Mouse (Mus musculus): ENCODE data around the gene Cul3. TPM values are rescaled to one million over a fixed set of nuclear protein-coding genes. Genes with fewer than 3 reads are reported as not detected.
"Not testable (repeated sequence)": the region's sequence is repeated elsewhere in the genome, so short reads cannot be mapped to it uniquely, and the experiment has no call there.

Cul3 gene
- total RNA-seq (2021): 100 to 1,000 TPM; 164 to 167 TPM
- long read RNA-seq, experiment 1, full-length matches to known transcripts: 103 of 123 reads
- long read RNA-seq, experiment 1, partial matches to known transcripts: 5 of 123 reads
- long read RNA-seq, experiment 1, other reads (novel, unspliced or antisense): 15 of 123 reads
- long read RNA-seq, experiment 2, full-length matches to known transcripts: 97 of 126 reads
- long read RNA-seq, experiment 2, partial matches to known transcripts: 5 of 126 reads
- long read RNA-seq, experiment 2, other reads (novel, unspliced or antisense): 24 of 126 reads

DNA sequence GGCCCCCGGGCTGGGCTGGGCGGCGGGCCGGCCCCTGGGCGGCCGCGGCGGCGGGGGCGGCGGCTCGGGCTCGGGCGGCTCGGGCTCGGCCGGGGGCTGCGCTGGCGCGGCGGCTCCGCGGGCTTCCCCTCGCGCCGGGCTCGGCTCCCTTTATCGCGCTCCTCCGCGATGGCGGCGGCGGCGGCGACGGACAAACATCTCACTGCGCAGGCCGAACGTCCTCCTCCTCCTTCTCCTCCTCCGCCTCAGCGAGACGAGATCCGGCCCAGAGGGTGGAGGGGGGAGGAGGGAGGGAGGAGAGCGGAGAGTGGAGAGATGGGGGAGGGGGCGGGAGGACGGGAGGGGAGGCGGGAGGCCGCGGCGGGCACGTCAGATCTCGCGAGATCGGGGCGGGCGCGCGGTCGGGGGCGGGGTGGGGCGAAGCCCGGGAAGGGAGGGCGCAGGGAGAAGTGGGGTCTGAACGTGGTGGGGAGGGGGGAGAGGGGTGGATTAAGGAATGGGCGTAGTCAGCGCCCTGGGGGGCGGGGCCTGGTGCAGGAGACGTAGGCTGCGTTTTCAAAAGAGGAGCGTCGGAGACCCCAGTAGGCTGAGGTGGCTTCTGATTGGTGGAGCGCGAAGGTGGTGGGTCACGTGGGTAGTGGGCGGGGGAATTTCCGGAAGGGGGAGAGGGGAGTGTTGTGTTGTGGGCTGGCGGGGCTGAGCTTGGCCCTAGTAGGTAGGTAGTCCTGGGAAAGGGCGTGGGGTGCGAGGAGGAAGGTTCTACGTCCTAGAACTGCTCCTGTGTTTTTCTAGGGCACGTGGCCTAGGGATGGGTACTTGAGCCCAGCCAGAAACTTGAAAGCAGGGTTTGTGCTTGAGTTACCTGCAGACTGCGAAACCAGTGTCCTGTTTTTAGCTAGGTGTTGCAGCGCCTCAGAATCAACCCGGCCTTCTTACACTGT, at the start of gene Cul3:
Cul3 (minus strand) TSS at position 45 of the 941 bp plus-strand sequence.
- intact Hi-C loops (cut with DNase I; ENCODE audit: low total_unique reads): no loop called here
- peak; percentile 95 for DNase-seq

DNA sequence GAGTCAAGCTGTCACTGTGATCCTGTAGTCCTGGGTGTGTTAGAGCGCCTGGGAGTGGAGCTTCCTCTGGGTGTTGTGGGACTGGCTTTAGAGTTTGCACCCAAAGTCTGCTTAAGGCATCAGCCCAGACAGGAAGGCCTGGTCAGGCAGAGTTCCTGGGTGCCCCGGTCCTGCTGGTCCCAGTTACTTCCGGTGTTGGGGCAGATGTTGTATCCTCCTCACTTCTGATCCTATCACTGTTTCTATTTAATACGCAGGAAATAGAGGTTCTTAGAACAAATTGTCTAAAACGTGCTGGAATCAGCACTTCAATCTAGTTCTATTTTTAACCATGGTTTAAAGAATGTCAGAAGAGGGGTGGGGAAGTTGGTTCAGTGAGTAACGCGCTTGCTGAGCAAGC, 49.2 kb upstream of the Cul3 start:
- no peak for DNase-seq
- intact Hi-C loops (cut with DNase I; ENCODE audit: low total_unique reads): no loop called here

DNA sequence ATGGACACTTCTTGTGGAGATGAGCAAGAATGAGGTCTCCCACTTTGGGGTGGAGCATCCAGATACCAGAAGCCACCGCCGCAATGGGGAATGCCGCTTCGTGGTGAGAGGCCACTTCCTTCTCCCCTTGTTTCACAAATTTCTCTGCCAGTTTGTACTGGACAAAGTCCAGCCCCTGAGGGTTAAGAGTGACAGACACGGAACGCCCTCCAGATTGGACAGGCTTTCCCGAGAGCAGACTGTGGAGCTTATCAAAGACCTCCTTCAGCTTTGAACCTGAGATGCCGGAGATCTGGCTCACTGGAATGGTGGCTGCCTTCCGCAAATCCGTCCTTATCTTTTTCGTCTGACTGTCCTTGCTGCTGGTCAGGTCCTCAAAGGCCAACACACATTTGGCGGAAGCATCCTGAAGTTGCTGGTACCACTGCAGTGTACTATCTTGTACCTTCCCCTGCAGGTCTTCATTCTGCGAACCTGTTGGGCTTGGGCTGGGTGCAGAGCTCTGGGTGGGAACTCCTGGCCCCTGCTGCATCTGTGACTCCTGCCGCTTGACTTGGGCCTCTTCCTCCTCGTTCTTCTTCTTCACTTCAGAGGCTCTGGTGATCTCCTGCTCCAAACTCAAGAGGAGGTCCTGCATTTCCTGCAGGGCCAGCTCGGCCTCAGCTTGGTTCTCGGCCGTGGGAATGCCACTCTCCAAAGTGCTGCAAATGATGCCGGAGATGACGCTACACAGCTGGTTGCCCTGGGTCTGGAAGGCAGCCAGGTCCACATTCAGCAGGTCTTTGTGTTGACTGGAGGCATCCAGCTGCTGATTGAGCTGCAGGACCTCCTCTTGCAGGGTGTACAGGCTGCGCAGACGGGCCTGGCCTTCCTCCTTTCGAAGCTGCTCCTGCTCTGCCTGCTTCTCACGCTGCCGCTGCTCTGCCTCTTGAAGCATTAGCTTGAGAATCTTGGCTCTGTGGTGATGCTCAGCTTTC, 43.6 kb upstream of the Cul3 start:
- intact Hi-C loops (cut with DNase I; ENCODE audit: low total_unique reads): no loop called here
- peak; percentile 3 for DNase-seq

DNA sequence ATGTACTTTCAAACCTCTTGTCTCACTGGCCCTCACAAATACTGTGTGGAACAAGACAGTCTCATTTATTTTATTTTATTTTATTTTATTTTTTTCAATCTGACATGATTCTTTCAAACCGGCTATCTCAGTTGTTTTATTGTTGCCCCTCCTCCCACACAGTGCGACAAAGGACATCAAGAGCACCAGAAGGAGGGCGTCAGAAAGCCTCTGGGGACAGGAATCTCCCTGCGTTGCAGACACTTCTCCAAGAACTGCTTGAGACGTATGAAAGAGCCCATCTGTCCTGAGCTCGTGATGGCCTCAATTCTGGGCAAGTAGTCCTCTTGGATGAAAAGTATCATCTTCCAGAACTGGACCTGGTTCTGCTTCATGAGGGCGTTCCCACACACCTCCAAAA, 42.6 kb upstream of the Cul3 start:
- intact Hi-C loops (cut with DNase I; ENCODE audit: low total_unique reads): no loop called here
- no peak for DNase-seq

DNA sequence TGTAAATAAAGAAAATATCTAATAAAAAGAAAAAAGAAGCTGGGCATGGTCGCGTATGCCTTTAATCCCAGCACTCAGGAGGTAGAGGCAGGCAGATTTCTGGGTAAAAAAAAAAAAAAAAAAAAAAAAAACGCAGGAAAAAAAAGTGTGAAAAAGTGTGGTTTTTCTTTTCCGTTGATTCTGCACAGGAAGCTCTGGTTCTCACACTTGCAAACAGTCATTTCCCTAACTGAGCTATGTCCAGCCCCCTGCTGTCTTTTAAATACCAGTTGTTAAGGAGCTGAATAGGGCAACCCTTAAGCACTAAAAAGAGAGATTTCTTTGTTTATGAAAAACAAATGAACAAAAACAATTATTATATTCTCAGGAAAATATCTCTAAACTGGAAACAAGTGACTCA, 41.0 kb upstream of the Cul3 start:
- intact Hi-C loops (cut with DNase I; ENCODE audit: low total_unique reads): no loop called here
- no peak for DNase-seq

DNA sequence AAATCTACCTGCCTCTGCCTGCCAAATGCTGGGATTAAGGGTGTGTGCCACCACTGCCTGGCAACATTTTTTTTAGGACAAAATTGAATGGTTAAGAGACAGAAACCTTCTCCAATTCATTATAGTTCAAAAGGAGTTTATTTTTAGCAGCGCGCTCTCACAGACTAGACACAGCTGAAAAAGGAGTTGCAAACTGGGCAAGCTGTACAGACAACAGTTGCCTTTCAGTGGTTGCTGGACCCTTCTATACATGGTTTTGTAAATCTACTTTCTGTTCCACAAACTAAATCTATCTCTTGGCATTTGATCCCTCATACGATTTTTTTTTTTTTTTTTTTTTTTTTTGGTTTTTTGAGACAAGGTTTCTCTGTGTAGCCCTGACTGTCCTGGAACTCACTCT, 31.7 kb upstream of the Cul3 start:
- no peak for DNase-seq
- intact Hi-C loops (cut with DNase I; ENCODE audit: low total_unique reads): no loop called here

DNA sequence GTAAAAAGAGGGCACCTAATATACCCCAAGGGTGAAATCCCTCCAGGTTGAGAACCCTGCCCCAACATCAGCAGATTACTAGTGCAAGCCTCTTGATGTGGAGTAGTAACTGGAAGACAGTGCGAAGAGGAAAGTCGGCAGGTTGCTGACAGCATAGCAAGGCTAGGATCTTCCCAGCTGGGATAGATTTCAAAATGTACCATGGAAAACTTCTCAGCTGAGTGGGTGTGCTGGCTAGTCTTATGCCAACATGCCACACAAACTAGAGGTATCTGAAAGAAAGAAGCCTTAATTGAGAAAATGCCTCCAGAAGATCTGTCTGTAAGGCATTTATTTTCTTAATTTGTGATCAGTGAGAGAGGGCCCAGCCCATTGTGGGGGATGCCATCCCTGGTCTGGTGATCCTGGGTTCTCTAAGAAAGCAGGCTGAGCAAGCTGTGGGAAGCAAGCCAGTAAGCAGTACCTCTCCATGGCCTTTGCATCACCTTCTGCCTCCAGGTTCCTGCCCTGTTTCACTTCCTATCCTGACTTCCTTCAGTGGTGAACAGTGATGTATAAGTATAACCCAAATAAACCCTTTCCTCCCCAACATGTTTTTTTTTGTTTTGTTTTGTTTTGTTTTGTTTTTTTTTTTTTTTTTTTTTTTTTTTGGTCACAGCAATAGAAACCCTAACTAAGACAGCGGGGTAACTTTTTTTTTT, 31.1 kb upstream of the Cul3 start:
- DNase-seq: no peak
- intact Hi-C loops (cut with DNase I; ENCODE audit: low total_unique reads): no loop called here

DNA sequence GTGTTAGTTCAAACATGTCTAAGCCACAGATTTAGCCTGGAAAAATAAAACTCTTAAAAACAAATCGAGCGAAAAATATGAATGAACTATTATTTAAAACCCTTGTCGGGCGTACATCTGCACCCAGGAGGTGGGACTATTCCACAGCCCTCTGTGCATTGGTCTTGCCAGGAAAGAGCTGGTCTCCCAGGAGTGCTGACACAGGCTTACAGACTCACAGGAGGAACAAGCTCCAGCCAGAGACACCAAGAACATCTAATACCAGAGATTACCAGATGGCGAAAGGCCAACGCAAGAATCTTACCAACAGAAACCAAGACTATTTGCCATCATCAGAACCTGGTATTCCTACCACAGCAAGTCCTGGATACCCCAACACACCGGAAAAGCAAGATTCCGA, 23.2 kb upstream of the Cul3 start:
- DNase-seq: no peak
- intact Hi-C loops (cut with DNase I; ENCODE audit: low total_unique reads): no loop called here

DNA sequence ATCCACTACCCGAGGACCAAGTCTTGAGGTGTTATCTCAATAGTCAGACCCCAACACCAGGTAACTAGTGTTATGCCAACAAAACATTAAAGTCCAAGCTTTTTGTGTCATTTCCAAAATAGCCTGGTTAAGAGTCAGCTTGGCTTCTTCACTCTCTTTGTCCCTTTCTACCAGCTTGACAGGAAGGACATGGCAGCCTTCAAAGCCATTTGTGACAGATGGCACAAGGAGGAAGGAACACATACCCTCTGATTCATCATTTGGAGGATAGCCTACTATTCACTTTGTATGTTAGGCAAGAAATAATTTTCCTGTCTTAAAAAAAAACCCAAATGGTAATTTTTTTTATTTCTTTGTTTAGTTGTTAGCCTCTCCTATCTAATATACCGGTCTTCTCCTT, 22.7 kb upstream of the Cul3 start:
- DNase-seq: no peak
- intact Hi-C loops (cut with DNase I; ENCODE audit: low total_unique reads): no loop called here

DNA sequence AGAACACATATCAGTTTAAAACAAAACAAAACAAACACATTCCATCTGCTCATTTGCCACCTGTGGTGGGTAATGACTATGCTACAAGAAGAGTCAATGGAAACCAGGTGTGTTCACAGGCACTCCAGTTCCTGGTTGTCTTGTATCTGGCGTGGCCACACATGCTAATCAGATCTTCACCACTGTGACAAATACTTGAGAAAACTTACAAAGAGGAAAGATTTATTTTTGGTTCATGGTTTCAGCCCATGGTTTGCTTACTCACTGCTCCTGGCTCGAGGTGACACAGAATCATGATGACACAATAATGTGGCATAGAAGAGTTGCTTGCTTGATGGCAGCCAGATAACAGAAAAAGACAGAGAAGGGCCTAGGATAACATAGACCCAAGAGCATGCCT, 22.1 kb upstream of the Cul3 start:
- intact Hi-C loops (cut with DNase I; ENCODE audit: low total_unique reads): no loop called here
- no peak for DNase-seq

DNA sequence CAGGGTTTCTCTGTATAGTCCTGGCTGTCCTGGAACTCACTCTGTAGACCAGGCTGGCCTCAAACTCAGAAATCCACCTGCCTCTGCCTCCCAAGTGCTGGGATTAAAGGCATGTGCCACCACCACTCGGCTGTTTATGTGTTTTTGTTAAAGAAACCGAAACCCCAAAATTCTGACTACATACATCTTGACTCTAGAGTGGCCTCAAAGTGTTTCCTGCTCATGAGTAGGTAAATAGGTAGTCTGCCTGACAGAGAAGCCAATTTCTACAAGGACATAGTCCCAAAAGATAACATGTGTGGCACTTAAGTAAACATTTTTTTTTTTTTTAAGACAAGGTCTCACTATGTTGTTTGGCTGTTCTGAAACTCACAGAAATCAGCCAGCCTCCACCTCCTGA, 21.5 kb upstream of the Cul3 start:
- DNase-seq; intact Hi-C loops (cut with DNase I; ENCODE audit: low total_unique reads): not testable (repeated sequence)

DNA sequence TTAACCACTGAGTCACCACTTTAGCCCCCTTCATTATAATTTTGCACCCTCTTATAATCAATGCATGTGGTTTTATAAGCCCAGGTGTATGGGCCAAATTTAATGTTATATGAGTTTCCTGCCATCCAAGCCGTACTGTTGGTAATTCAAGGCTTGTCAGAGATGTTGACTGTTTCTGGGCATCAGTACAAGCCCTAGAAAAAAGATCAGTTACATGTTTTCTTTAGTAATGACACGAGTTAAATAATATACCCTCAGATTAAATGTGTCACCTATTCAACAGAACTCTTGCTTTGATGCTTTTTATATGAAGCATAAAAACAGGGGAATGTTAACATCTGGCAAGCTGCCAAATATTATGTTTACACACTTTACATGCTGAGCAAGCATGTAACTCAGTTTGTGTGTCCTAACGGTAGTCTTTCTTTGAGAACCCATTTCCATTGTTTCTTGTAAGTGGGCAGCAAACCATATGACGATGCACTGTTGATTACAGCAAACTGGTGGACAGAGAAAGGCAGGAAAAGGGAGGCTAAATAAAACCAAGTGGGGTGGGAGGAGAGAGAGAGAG, 19.8 kb upstream of the Cul3 start:
- intact Hi-C loops (cut with DNase I; ENCODE audit: low total_unique reads): no loop called here
- no peak for DNase-seq

DNA sequence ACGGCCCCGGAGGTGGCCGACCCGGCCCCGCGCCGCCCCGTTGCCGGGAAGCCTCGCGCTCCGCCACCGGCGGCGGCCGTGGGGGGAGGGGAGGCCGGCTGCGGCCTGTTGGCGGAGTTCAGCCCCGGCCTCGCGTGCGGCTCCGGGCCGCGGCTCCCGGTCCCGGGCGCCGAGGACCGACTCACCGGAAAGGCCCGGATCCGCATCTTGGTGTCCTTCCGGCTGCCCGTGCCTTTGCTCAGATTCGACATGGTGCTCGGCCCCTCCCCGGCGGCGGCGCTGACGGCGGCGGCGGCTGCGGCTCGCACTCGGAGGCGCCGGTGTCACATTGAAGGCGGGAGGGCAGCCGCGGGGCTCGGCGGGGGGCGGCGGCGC, 232 bp downstream of the Cul3 start:
- intact Hi-C loops (cut with DNase I; ENCODE audit: low total_unique reads): no loop called here
- DNase-seq: peak; percentile 75

DNA sequence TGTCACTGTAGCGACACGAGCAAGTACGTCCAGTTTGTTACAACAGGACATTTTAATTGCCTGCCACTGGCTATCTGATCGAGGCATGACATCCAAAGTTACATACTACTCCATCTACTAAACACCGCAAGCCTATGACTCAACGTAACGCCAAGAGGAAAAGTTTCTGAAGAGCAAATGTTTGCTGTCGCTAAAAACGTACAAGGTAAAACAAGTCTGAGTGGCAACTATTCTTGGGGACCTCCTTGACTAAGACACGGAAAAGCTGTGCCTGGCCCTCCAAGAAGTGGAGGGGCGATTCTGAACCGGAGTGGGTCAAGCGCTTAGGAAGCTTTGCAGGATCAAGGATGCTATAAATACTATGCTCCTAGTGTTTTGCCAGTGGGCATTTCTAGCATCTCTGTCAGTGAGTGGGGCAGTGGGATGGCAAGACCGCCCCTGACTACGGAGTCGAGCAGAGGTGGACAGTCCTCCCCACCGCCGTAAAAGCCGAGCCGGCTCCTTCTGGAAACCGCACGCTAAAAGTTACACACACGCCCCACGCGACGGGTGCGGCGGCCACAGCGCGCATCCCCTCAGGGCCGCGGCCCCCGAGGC, 757 bp downstream of the Cul3 start:
- intact Hi-C loops (cut with DNase I; ENCODE audit: low total_unique reads): no loop called here
- DNase-seq: no peak

DNA sequence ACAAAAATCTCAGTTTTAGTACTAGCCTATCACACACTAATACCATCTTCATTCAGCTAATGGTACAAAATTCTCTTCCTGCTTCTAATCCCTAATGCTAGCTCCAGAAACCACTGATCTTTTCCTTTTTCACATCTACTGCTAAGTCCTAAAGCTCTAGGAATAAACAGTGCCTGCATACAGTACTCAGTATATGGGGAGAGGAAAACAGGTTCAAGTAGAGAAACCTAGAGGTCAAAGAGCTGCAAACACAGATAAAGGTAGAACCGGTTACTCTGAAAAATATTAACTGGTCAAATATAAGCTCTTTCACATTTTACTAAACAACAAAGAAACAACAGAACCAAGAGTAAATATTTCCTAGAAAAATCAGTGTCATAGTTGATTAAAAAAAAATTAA, 1.9 kb downstream of the Cul3 start:
- intact Hi-C loops (cut with DNase I; ENCODE audit: low total_unique reads): no loop called here
- no peak for DNase-seq

DNA sequence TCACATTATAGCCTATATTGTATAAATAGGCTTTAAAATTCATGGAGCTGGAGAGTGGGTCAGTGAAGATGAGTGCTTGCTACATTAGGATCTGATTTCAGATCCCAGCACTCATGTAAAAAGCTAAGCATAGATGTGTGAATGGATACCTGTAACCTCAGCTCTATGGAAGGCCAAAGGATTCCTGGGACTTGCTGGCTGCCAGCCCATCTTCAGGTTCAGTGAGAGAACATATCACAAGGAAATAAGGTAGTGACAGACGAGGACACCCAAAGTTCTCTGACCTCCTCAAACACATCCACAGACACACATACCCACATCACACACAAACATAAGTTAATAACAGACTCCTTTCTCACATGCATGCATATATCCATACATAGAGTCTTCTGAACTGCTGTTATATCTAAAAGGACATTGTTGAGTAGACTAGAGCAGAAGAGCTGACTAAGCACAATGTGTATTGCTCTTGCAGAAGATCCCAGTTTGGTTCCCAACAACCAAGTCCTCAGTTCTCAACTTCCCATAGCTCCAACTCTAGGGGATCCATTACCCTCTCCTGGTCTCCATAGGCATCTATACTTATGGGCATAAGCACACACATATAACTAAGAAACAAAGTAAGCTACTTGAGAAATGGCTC, 4.4 kb downstream of the Cul3 start:
- intact Hi-C loops (cut with DNase I; ENCODE audit: low total_unique reads): no loop called here
- peak; percentile 6 for DNase-seq

DNA sequence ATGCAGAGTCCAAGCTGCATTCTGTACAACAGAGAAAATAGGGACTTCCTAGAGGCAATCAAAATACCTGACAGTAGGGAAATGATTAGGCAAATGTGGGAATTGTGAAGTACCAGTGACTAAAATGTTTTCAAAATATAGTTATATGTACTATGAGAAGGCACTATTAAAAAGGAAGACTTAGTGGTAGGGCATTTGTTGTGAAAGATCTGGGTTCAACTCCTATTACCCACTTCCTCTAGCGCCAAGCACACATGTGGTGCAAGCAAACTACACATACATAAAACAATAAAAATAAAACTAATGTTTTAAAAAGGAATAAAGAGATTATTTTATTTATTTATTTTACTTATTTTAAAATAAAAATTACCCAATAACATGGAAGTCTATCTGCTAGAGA, 5.2 kb downstream of the Cul3 start:
- intact Hi-C loops (cut with DNase I; ENCODE audit: low total_unique reads): no loop called here
- DNase-seq: no peak

DNA sequence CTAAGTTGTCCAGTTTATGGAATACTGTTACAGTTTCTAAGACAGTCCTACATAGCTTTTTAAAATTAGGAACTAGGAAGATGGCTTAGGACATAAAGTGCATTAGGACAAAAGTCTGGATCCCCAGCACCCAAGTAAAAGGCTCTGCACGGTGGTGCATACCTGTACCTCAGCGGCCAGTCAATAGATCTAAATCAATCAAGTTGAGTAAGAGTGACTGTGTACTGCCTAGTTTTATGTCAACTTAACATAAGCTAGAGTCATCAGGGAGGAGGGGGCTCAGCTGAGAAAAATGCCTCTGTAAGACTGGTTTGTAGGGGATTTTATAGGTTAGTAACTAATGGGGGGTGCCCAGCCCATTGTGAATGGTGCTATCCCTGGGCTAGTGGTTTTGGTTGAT, 9.3 kb downstream of the Cul3 start:
- intact Hi-C loops (cut with DNase I; ENCODE audit: low total_unique reads): no loop called here
- DNase-seq: no peak

All from gastrocnemius, postnatal 14 days (tissue).